Mouse (Mus musculus): Measurements from ENCODE around the gene Rnf215.

- TF ChIP-seq POLR2A (IDR thresholded peaks at IDR 0.05; ENCODE audit: insufficient read depth, low read length) (no peak), CTCF (IDR thresholded peaks at IDR 0.05; ENCODE audit: low read depth, low read length) (no peak), EP300 (IDR thresholded peaks at IDR 0.05; ENCODE audit: insufficient read depth, low read depth, low read length) (no peak)
These were observed 14.9 kb downstream of the Rnf215 start for GRCm38 (mm10) chr11:4149886-4150285.

All from ES-Bruce4 (cell line).